Mouse (Mus musculus): ENCODE results near the gene Gm17349. TPM values are rescaled to one million over a fixed set of nuclear protein-coding genes. Genes with fewer than 3 reads are reported as not detected.
"Not testable (repeated sequence)": the region's sequence is repeated elsewhere in the genome, so short reads cannot be mapped to it uniquely, and the experiment has no call there.

Gene Gm17349
- polyA plus RNA-seq, 1 experiment from 2014 or later: not detected

DNA sequence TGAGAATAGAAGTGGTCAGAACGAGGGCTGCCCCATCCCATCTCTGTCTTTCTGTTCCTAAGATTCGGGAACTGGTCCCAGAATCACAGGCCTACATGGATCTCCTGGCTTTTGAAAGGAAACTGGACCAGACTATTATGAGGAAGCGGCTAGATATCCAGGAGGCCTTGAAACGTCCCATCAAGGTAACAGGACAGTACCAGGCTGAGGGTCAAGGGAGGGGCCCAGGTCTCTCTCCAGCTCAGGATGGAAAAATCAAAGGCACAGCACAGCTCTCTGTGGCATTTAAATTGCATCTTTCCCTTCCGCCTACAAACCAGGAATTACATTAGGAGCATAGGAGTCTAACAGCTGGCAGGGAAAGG lies 1.6 kb downstream of the Gm17349 start:
- peaks cover 6% of the 10 kb centered on the region; the same call in 1 of the 2 replicates for H3K27me3 ChIP-seq
- ATAC-seq (ENCODE audit: low FRiP score): no peak
- no peaks in the 10 kb centered on the region for H3K9me3 ChIP-seq
- peak overlapping the region; percentile 95 for H3K27ac ChIP-seq
- peak overlapping the region; percentile 88 for H3K4me2 ChIP-seq
- peaks cover 47% of the 10 kb centered on the region for H3K36me3 ChIP-seq (replicated peaks)
- peak overlapping the region; percentile 86 for H3K4me3 ChIP-seq (replicated peaks)
- H3K9ac ChIP-seq: peak overlapping the region; percentile 90; the same call in 1 of the 2 replicates
- peaks cover 28% of the 10 kb centered on the region for H3K4me1 ChIP-seq
- 65% methylated on average over 5 of the region's 5 CpGs for WGBS

- H3K9me3 ChIP-seq: no peaks in the 10 kb centered on the region
- peak overlapping the region; percentile 95 for H3K27ac ChIP-seq
- H3K4me1 ChIP-seq: peaks cover 30% of the 10 kb centered on the region
- 66% methylated on average over 9 of the region's 9 CpGs for WGBS
- H3K4me2 ChIP-seq: peak overlapping the region; percentile 88
- peak overlapping the region; percentile 90 for H3K9ac ChIP-seq
- H3K4me3 ChIP-seq (replicated peaks): peak overlapping the region; percentile 86
- peaks cover 42% of the 10 kb centered on the region for H3K36me3 ChIP-seq (replicated peaks)
- ATAC-seq (ENCODE audit: low FRiP score): no peak
- H3K27me3 ChIP-seq: peaks cover 6% of the 10 kb centered on the region; the same call in 1 of the 2 replicates
Observed at GRCm38 (mm10) chr15:99703104-99703503, 2.2 kb downstream of the Gm17349 start.

DNA sequence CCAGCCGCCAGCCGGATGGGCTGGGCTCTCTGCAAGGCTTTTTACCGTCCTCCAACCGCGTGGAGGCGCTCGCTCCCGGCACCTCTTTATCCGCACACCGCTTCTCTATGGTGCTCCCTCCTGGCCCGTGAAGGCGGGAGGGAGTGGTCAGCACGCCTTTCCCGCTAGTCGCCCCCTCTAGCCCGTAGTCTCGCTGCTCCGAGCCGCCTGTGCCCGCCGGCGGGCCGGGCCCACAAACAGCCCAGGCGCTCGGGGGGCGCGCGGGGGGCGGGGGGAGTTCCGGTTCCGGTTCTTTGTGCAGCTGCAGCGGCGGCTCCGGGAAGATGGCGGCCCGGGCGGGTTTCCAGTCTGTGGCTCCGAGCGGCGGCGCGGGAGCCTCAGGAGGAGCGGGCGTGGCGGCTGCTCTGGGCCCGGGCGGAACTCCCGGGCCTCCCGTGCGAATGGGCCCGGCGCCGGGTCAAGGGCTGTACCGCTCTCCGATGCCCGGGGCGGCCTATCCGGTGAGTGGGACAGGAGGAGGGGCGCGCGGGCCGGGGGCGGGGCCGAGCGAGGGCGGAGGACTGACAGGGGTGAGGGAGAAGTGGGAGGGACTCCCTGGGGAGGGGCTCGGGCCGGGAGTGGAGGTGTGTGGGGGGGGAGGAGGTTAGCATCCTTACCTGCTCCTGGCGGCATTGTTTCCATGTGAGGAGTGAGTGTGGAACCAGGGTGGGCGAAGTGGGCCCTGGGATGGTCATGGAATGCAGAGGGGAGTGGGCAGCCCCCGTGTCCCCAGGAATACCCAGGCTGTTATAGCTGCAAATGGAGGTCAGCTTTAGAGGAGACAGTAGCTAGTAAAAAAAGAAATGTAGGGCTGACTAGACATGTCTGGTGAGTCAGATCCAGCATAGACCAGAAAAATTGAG lies 3.0 kb downstream of the Gm17349 start, which contains the start of gene Smarcd1:
Gene Smarcd1, plus strand, starts transcription at position 131 of the 902 bp plus-strand sequence.
- Histone ChIP-seq H3K4me2 (peak within 1 kb of the TSS; percentile 88), H3K9ac (peak within 1 kb of the TSS; percentile 90), H3K27me3 (peaks cover 14% of the 10 kb centered on the region; the same call in 1 of the 2 replicates), H3K4me3 (replicated peaks) (peak within 1 kb of the TSS; percentile 86), H3K36me3 (replicated peaks) (peaks cover 33% of the 10 kb centered on the region), H3K27ac (peak within 1 kb of the TSS; percentile 95), H3K4me1 (peaks cover 30% of the 10 kb centered on the region), H3K9me3 (no peaks in the 10 kb centered on the region)
- ATAC-seq (ENCODE audit: low FRiP score): peak; percentile 97
- under 1% methylated on average over 71 of the region's 71 CpGs for WGBS

GRCm38 (mm10) chr15:99701640-99701998 lies 3.7 kb downstream of the Gm17349 start:
- Histone ChIP-seq H3K4me3 (replicated peaks) (peak overlapping the region; percentile 86), H3K4me2 (peak overlapping the region; percentile 88), H3K36me3 (replicated peaks) (peaks cover 27% of the 10 kb centered on the region), H3K4me1 (peaks cover 30% of the 10 kb centered on the region), H3K27me3 (peaks cover 20% of the 10 kb centered on the region), H3K27ac (peak overlapping the region; percentile 95)
- ATAC-seq (ENCODE audit: low FRiP score); H3K9ac ChIP-seq; H3K9me3 ChIP-seq: not testable (repeated sequence)
- WGBS: 50% methylated on average over 16 of the region's 16 CpGs

GRCm38 (mm10) chr15:99700219-99701106 lies 4.8 kb downstream of the Gm17349 start:
- peaks cover 18% of the 10 kb centered on the region for H3K36me3 ChIP-seq (replicated peaks)
- ATAC-seq (ENCODE audit: low FRiP score): no peak
- no peak overlapping the region for H3K9ac ChIP-seq

DNA sequence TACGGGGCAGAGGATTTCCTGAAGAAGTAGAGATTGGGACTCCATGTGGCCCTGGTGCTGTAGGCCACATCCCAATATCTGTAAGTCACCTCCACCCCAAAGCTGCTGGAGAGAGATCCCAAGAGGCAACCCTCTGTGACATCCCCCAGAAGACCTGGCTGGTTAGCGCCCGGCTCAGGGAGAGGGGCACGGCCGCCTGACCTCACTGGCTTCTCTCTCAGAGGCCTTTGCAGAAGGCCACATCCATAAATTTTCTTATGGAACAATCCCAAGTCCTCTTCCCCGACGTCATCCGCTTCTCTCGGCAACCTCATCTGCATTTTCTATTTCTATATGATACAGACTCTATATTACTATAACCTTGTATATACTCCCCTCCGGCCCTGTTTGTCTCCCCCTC lies 5.6 kb downstream of the Gm17349 start:
- ATAC-seq (ENCODE audit: low FRiP score): no peak
- 86% methylated on average over 10 of the region's 10 CpGs for WGBS
- peaks cover 26% of the 10 kb centered on the region for H3K4me1 ChIP-seq
- no peak overlapping the region for H3K4me2 ChIP-seq
- 0 out of 2 replicates have a peak overlapping the region, but pooled peaks have one; percentile 12 for H3K9ac ChIP-seq
- H3K36me3 ChIP-seq (replicated peaks): peaks cover 13% of the 10 kb centered on the region
- no peak overlapping the region for H3K4me3 ChIP-seq (replicated peaks)
- H3K9me3 ChIP-seq: no peaks in the 10 kb centered on the region
- peaks cover 23% of the 10 kb centered on the region for H3K27me3 ChIP-seq
- no peak overlapping the region for H3K27ac ChIP-seq

More at GRCm38 (mm10) chr15:99700219-99701106, 4.8 kb downstream of the Gm17349 start:
- peaks cover 23% of the 10 kb centered on the region for H3K27me3 ChIP-seq
- H3K4me3 ChIP-seq (replicated peaks): no peak overlapping the region
- 89% methylated on average over 18 of the region's 18 CpGs for WGBS
- no peak overlapping the region for H3K27ac ChIP-seq
- H3K9me3 ChIP-seq: no peaks in the 10 kb centered on the region
- no peak overlapping the region for H3K4me2 ChIP-seq
- peaks cover 30% of the 10 kb centered on the region for H3K4me1 ChIP-seq

DNA sequence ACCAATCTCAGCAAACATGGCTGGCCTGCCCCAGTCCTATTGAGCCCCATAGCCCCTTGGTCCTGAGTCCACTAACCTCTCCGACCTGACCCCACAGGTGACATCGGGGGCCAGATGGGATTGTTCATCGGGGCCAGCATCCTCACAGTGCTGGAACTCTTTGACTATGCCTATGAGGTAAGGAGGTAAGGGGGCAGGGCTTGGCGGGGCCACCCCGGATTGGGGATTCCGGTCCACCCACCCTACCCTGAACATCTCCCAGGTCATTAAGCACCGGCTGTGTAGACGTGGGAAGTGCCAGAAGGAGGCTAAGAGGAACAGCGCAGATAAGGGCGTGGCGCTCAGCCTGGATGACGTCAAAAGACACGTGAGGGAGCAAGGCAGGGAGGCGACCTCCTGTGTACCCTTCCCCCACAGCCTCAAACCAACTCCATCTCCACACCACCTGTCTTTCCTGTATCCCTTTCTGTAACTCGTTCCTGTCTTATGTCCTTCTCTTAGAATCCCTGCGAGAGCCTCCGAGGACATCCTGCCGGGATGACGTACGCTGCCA lies 6.7 kb downstream of the Gm17349 start:
- ATAC-seq (ENCODE audit: low FRiP score): no peak
- peaks cover 23% of the 10 kb centered on the region for H3K4me1 ChIP-seq
- H3K27ac ChIP-seq: no peak overlapping the region
- H3K27me3 ChIP-seq: peaks cover 23% of the 10 kb centered on the region
- H3K36me3 ChIP-seq (replicated peaks): peaks cover 2% of the 10 kb centered on the region; the same call in 1 of the 2 replicates
- no peaks in the 10 kb centered on the region for H3K9me3 ChIP-seq
- 40% methylated on average over 20 of the region's 20 CpGs for WGBS
- peak overlapping the region; percentile 10; the same call in 1 of the 2 replicates for H3K4me2 ChIP-seq
- H3K4me3 ChIP-seq (replicated peaks): no peak overlapping the region; the same call in 1 of the 2 replicates
- no peak overlapping the region for H3K9ac ChIP-seq

DNA sequence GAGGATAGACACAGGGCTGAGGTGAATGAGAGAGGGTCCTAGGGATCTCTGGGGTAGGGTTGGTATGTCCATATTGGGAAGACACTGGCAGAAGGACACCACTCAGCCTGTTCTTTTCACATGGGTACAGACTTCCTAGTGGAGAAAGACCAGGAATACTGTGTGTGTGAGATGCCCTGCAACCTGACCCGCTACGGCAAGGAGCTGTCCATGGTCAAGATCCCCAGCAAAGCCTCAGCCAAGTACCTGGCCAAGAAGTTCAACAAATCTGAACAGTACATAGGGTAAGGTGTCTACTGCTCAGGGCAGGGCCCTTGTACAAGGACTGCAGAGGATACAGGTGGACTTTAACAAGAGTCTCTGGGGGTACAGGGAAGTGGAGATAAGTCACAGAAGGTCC lies 8.0 kb downstream of the Gm17349 start:
- Histone ChIP-seq H3K4me2 (no peak overlapping the region), H3K4me3 (replicated peaks) (no peak overlapping the region), H3K27ac (no peak overlapping the region), H3K9me3 (no peaks in the 10 kb centered on the region), H3K27me3 (peaks cover 29% of the 10 kb centered on the region), H3K36me3 (replicated peaks) (no peaks in the 10 kb centered on the region; the same call in 1 of the 2 replicates), H3K9ac (no peak overlapping the region), H3K4me1 (peaks cover 16% of the 10 kb centered on the region)
- 47% methylated on average over 2 of the region's 2 CpGs for WGBS
- no peak for ATAC-seq (ENCODE audit: low FRiP score)

- Histone ChIP-seq H3K4me2 (no peak overlapping the region), H3K36me3 (replicated peaks) (no peaks in the 10 kb centered on the region; the same call in 1 of the 2 replicates), H3K4me3 (replicated peaks) (no peak overlapping the region), H3K9me3 (no peaks in the 10 kb centered on the region), H3K27me3 (peaks cover 25% of the 10 kb centered on the region; the same call in 1 of the 2 replicates), H3K4me1 (peaks cover 33% of the 10 kb centered on the region), H3K27ac (no peak overlapping the region), H3K9ac (peak overlapping the region; percentile 12; the same call in 1 of the 2 replicates)
- ATAC-seq (ENCODE audit: low FRiP score): no peak
- WGBS: 57% methylated on average over 9 of the region's 9 CpGs
Observed at GRCm38 (mm10) chr15:99691976-99692375, 13.3 kb downstream of the Gm17349 start.

DNA sequence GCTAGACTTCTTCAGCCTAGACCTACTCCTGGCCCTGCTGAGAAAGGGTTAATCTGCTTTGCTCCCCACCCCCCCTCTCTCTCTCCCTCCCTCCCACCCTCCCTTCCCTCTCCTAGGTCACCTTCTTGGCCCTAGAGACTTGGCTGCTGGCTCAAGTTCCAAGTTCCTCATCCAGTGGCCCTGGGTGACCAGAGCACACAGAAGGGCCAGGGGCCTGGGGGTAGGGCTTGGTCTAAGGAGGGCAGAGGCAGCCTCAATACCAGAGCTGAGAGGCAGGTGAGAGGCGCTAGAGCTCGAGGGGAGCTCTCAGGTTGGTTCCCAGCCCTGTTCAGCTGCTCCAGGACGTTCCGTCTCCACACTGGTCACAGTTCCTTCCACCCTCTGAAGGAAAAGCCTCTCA lies 14.4 kb downstream of the Gm17349 start:
- no peak overlapping the region for H3K4me2 ChIP-seq
- no peak for ATAC-seq (ENCODE audit: low FRiP score)

DNA sequence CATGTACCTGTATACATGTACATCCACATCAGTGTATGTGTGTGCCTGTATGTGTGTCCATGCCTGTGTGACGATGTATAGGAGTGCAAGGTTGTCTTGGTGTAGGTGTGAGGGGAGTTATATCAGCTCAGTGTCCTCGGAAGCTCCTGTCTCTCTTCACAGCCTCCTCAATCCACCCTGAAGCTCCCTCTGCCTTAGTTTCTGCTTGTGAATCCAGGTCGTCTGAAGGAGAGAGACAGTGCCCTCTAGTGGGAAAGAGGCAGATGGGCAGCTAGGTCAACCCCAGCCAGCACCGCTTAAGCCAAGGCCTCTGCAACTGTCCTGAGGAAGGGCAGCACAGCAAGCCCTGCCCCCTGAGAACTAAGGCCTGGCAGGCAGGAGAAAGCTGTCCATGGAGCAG lies 16.6 kb downstream of the Gm17349 start:
- no peak; the same call in 1 of the 2 replicates for ATAC-seq (ENCODE audit: low FRiP score)

More for the DNA sequence above, 14.4 kb downstream of the Gm17349 start:
- no peak overlapping the region for H3K27ac ChIP-seq
- H3K4me3 ChIP-seq (replicated peaks): no peak overlapping the region
- H3K36me3 ChIP-seq (replicated peaks): no peaks in the 10 kb centered on the region
- peaks cover 19% of the 10 kb centered on the region; the same call in 1 of the 2 replicates for H3K27me3 ChIP-seq
- no peaks in the 10 kb centered on the region for H3K9me3 ChIP-seq
- 16% methylated on average over 4 of the region's 4 CpGs for WGBS
- peaks cover 33% of the 10 kb centered on the region for H3K4me1 ChIP-seq
- no peak overlapping the region for H3K9ac ChIP-seq

More for the DNA sequence above, 16.6 kb downstream of the Gm17349 start:
- H3K9me3 ChIP-seq: no peaks in the 10 kb centered on the region
- H3K36me3 ChIP-seq (replicated peaks): no peaks in the 10 kb centered on the region
- H3K27ac ChIP-seq: no peak overlapping the region
- H3K9ac ChIP-seq: peak overlapping the region; percentile 17; the same call in 1 of the 2 replicates
- peaks cover 26% of the 10 kb centered on the region for H3K4me1 ChIP-seq
- no peak overlapping the region for H3K4me2 ChIP-seq
- no peak overlapping the region for H3K4me3 ChIP-seq (replicated peaks)
- H3K27me3 ChIP-seq: peaks cover 19% of the 10 kb centered on the region; the same call in 1 of the 2 replicates
- 8% methylated on average over 4 of the region's 4 CpGs for WGBS

Data from forebrain, embryonic 12.5 days (tissue).